Mouse (Mus musculus): Measurements from ENCODE around the gene Fndc3b. TPM values are rescaled to one million over a fixed set of nuclear protein-coding genes. Genes with fewer than 3 reads are reported as not detected.

The Fndc3b gene
- polyA plus RNA-seq, 1 experiment from 2014 or later, result 10.0 TPM

- Histone ChIP-seq H3K36me3 (replicated peaks) (peaks cover 4% of the 10 kb centered on the region; the same call in 1 of the 2 replicates), H3K4me3 (no peak overlapping the region), H3K27ac (replicated peaks) (no peak overlapping the region), H3K27me3 (replicated peaks; ENCODE audit: low read depth, poor library complexity, severe bottlenecking) (no peaks in the 10 kb centered on the region), H3K4me1 (peaks cover 7% of the 10 kb centered on the region; the same call in 1 of the 2 replicates), H3K9me3 (no peaks in the 10 kb centered on the region)
- WGBS, result 88% methylated on average over 11 of the region's 11 CpGs
- peak; percentile 5 for DNase-seq (ENCODE audit: low spot score)
These were observed 120.3 kb downstream of the Fndc3b start for GRCm38 (mm10) chr3:27590823-27591222.

- WGBS, result 92% methylated on average over 3 of the region's 3 CpGs
- peaks cover 21% of the 10 kb centered on the region for H3K4me1 ChIP-seq
- DNase-seq (ENCODE audit: low spot score), result peak; percentile 3
- no peaks in the 10 kb centered on the region for H3K27me3 ChIP-seq (replicated peaks; ENCODE audit: low read depth, poor library complexity, severe bottlenecking)
- H3K27ac ChIP-seq (replicated peaks), result no peak overlapping the region
- no peaks in the 10 kb centered on the region for H3K9me3 ChIP-seq
- H3K36me3 ChIP-seq (replicated peaks), result peaks cover 4% of the 10 kb centered on the region; the same call in 1 of the 2 replicates
- H3K4me3 ChIP-seq, result no peak overlapping the region
These were observed 121.8 kb downstream of the Fndc3b start for GRCm38 (mm10) chr3:27589305-27589704.

DNA sequence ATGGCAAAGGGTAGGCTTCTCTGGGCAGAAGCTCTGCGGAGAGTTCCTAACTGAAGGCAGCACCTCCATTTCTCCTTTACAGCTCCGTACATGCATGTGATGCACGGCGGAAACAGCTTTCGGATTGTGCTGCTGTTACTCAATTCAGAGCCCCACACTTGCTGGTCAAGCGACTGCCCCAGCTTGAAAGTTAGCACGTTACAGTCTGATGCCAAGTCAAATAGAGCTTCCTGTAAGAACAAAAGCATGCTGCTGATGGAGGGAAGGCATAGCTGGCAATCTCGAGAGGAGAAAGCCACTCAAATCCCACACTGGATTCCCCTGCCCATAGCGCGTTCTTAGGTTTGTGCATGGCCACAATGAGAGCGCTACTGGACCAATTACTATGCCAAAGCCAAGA lies 122.5 kb downstream of the Fndc3b start:
- Histone ChIP-seq H3K27me3 (replicated peaks; ENCODE audit: low read depth, poor library complexity, severe bottlenecking) (no peaks in the 10 kb centered on the region), H3K9me3 (no peaks in the 10 kb centered on the region), H3K36me3 (replicated peaks) (peaks cover 4% of the 10 kb centered on the region; the same call in 1 of the 2 replicates), H3K4me3 (no peak overlapping the region), H3K4me1 (peaks cover 22% of the 10 kb centered on the region), H3K27ac (replicated peaks) (no peak overlapping the region)
- 93% methylated on average over 11 of the region's 11 CpGs for WGBS
- peak; percentile 5 for DNase-seq (ENCODE audit: low spot score)

DNA sequence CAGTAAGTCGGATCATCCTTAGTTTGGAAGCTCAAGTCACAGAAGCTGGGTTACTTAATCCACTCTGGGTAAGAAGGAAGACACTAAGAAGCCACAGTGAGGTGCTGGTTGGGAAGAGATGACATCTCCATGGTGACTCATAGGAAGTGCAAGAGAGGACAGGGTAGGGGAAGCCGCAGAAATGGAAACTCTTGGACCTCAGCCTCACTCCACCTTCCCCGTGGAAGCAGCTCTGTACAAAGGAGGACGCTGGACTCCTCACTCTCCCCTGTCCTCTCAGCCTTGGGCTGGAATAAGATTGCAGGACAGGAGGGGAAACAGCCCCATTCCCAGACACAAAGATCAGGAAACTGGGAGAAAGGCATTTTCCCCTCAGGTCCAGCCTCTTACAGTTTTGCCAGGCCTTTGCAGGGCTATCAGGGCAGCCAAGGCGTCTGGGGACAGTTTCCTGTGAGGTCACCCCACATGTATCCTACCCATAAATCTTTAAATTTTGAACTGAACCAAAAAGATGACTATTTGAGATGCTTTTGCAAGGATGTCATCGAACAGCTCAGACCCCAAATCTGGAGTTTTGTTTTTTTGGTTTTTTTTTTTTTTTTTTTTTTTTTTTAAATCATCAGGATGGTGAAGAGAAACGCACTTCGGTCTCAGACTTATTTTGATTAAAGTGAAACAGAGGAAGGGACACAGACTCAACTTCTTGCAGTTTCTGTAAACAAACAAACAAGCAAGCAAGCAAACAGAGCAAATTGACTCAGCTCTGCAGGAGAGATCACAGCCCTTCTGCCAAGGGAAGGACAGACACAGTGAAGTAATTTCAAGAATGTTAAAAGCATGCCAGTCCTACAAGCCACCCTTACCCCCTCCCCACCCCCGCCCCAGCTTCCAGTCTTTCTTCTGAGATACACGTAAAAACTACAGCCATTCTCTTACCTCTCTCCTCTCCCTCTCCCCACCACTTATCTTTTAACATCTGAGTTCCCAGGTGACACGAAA lies 126.2 kb downstream of the Fndc3b start:
- H3K27me3 ChIP-seq (replicated peaks; ENCODE audit: low read depth, poor library complexity, severe bottlenecking), result no peaks in the 10 kb centered on the region
- peak; percentile 11 for DNase-seq (ENCODE audit: low spot score)
- H3K4me3 ChIP-seq, result no peak overlapping the region
- H3K36me3 ChIP-seq (replicated peaks), result no peaks in the 10 kb centered on the region
- H3K4me1 ChIP-seq, result peaks cover 38% of the 10 kb centered on the region
- 40% methylated on average over 11 of the region's 11 CpGs for WGBS
- peak overlapping the region; percentile 49 for H3K27ac ChIP-seq (replicated peaks)
- H3K9me3 ChIP-seq, result no peaks in the 10 kb centered on the region

DNA sequence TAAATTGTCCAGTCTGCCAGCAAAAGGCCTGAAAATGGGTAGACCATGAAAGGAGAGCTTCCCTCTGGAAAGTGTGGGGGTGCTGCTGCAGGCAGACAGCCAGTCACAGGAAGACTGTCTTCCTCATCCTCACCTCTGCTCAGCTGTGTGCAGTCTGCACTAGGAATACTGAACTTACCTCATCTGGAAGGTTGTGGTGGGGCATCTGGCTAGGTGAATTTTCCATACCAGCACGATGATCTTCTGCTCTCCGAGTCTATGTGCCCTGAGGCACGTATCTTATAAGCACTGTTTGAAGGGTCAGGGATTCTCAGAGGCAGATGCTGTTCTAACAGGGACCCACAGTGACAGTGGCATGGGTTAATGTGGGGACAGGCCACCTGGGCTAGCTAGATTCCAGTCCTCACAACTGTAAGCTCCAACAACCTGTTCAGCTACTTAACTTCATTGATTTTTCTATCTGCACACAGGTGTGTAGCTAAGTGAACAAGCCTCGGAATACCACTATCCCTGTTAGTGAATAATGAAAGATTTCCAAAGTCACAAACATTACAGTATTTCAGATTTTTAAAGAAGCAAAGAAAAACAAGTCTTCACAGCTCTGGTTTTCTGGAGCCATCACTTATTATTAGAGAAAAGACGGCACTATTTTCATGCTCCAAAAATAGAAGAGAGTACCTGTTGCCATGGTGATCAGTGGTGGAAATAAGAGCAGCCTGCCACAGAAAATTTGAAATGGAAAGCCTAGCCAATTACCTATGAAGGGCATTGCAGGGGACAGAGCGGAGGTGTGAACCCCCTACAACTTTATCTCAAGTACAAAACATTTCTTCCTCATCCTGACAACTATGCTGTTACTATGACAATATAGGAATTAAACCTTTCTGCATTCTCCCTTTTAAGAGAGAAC lies 128.9 kb downstream of the Fndc3b start:
- H3K9me3 ChIP-seq, result no peaks in the 10 kb centered on the region
- H3K27ac ChIP-seq (replicated peaks), result no peak overlapping the region
- no peak overlapping the region for H3K4me3 ChIP-seq
- DNase-seq (ENCODE audit: low spot score), result no peak
- H3K27me3 ChIP-seq (replicated peaks; ENCODE audit: low read depth, poor library complexity, severe bottlenecking), result no peaks in the 10 kb centered on the region
- WGBS, result 69% methylated on average over 6 of the region's 6 CpGs
- H3K4me1 ChIP-seq, result peaks cover 48% of the 10 kb centered on the region
- H3K36me3 ChIP-seq (replicated peaks), result no peaks in the 10 kb centered on the region

- DNase-seq (ENCODE audit: low spot score), result no peak
- 92% methylated on average over 8 of the region's 8 CpGs for WGBS
- Histone ChIP-seq H3K27me3 (replicated peaks; ENCODE audit: low read depth, poor library complexity, severe bottlenecking) (no peaks in the 10 kb centered on the region), H3K4me3 (no peak overlapping the region), H3K27ac (replicated peaks) (no peak overlapping the region), H3K9me3 (no peaks in the 10 kb centered on the region), H3K4me1 (peaks cover 45% of the 10 kb centered on the region), H3K36me3 (replicated peaks) (no peaks in the 10 kb centered on the region)
These were observed 130.2 kb downstream of the Fndc3b start for GRCm38 (mm10) chr3:27580956-27581355.

DNA sequence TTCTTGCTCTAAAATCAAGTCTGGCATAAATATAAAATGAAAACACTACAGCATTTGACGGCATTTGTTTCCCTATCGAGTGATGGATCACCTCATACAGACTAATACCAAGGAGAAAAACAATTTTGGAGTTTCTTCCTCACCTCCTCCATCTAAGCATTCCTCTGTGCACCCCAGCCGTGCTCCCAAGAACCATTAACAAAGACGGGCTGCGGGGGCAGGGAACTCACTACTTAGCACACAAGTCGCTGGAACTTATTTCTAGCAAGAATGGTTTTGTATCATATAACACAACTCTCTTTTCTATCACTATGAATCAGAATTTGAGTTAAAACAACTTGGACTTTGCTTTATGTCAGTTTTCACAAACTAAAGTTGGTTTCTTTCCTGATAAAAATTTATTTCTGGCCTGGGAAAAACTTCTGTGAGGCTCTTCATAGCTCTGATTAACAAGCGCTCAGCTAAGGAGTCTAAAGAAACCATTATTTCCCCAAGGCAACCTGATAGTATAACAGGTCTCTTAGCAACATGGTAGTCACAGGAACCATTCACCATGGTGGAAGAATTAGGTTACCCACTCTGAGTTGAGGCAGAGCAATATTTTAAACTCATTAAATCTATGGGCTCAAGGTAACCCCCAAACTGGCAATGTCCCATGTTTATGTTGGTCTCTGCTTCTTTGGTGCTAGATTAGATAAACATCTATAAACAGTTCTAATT lies 131.1 kb downstream of the Fndc3b start:
- Histone ChIP-seq H3K4me1 (peaks cover 43% of the 10 kb centered on the region), H3K27ac (replicated peaks) (0 out of 2 replicates have a peak overlapping the region, but pooled peaks have one; percentile 45)

GRCm38 (mm10) chr3:27579229-27579628 lies 131.9 kb downstream of the Fndc3b start:
- Histone ChIP-seq H3K9me3 (no peaks in the 10 kb centered on the region), H3K27me3 (replicated peaks; ENCODE audit: low read depth, poor library complexity, severe bottlenecking) (no peaks in the 10 kb centered on the region), H3K27ac (replicated peaks) (0 out of 2 replicates have a peak overlapping the region, but pooled peaks have one; percentile 45), H3K4me1 (peaks cover 44% of the 10 kb centered on the region), H3K4me3 (no peak overlapping the region), H3K36me3 (replicated peaks) (no peaks in the 10 kb centered on the region)
- no peak for DNase-seq (ENCODE audit: low spot score)
- 54% methylated on average over 8 of the region's 8 CpGs for WGBS

More for the DNA sequence above, 131.1 kb downstream of the Fndc3b start:
- Histone ChIP-seq H3K36me3 (replicated peaks) (no peaks in the 10 kb centered on the region), H3K9me3 (no peaks in the 10 kb centered on the region), H3K4me3 (no peak overlapping the region), H3K27me3 (replicated peaks; ENCODE audit: low read depth, poor library complexity, severe bottlenecking) (no peaks in the 10 kb centered on the region)
- WGBS, result 46% methylated on average over 7 of the region's 7 CpGs
- no peak for DNase-seq (ENCODE audit: low spot score)

DNA sequence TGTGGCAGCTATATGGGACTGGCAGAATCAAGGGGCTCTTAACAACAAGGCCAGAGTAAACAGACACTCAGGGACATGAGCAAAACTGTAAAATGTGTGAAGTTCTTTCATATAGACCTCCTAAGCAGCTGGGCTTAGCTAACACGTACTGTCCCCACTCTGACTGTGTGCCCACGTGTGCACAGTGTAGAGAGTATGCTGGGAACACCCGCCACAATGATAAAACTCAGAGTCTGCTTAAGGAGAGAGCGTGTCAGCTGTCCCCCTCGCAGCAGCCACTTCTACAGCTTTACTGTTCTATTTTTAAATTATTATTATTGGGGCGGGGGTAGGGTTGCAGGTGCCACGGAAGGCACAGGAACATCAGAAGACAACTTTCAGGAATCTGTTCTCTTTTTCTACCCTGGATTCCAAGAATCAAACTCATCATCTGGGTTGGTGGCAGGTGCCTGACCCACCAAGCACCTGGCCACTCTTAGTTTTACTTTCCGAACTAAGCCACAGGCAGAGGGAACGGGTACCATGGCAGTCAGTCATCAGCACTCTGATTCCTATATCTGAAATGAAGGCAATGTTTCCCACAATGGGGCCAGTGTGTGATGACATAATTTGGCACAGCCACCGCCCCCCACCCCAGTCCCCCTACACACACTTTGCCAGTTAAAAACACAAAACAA lies 133.6 kb downstream of the Fndc3b start:
- no peaks in the 10 kb centered on the region for H3K27me3 ChIP-seq (replicated peaks; ENCODE audit: low read depth, poor library complexity, severe bottlenecking)
- H3K4me1 ChIP-seq, result peaks cover 55% of the 10 kb centered on the region
- WGBS, result 89% methylated on average over 10 of the region's 10 CpGs
- no peak overlapping the region for H3K27ac ChIP-seq (replicated peaks)
- H3K36me3 ChIP-seq (replicated peaks), result no peaks in the 10 kb centered on the region
- DNase-seq (ENCODE audit: low spot score), result no peak
- H3K4me3 ChIP-seq, result no peak overlapping the region
- H3K9me3 ChIP-seq, result no peaks in the 10 kb centered on the region

- DNase-seq (ENCODE audit: low spot score), result no peak
- 83% methylated on average over 9 of the region's 9 CpGs for WGBS
- Histone ChIP-seq H3K27ac (replicated peaks) (no peak overlapping the region), H3K4me1 (peaks cover 40% of the 10 kb centered on the region), H3K36me3 (replicated peaks) (no peaks in the 10 kb centered on the region), H3K4me3 (no peak overlapping the region), H3K27me3 (replicated peaks; ENCODE audit: low read depth, poor library complexity, severe bottlenecking) (no peaks in the 10 kb centered on the region), H3K9me3 (no peaks in the 10 kb centered on the region)
These were observed 136.9 kb downstream of the Fndc3b start for GRCm38 (mm10) chr3:27574241-27574640.

GRCm38 (mm10) chr3:27573458-27573857 lies 137.6 kb downstream of the Fndc3b start:
- 38% methylated on average over 11 of the region's 11 CpGs for WGBS

More at GRCm38 (mm10) chr3:27573458-27573857, 137.6 kb downstream of the Fndc3b start:
- DNase-seq (ENCODE audit: low spot score), result no peak
- Histone ChIP-seq H3K9me3 (no peaks in the 10 kb centered on the region), H3K4me3 (no peak overlapping the region), H3K4me1 (peaks cover 37% of the 10 kb centered on the region), H3K36me3 (replicated peaks) (no peaks in the 10 kb centered on the region), H3K27me3 (replicated peaks; ENCODE audit: low read depth, poor library complexity, severe bottlenecking) (no peaks in the 10 kb centered on the region), H3K27ac (replicated peaks) (peak overlapping the region; percentile 54; the same call in 1 of the 2 replicates)

Measured in embryonic facial prominence, embryonic 10.5 days (tissue).